Mouse (Mus musculus) CH12.LX (cell line): ENCODE measurements around the gene Eml3.

Experiments
- BHLHE40 ChIP-seq: IDR thresholded peaks from 2 replicates; pipeline ENCODE4 v1.6.1; 2011; ENCODE audit warnings: mild to moderate bottlenecking, low read depth, low read length, improper control_type of control experiment
- CHD2 ChIP-seq: IDR thresholded peaks from 2 replicates; pipeline ENCODE4 v1.6.1; 2011; ENCODE audit warnings: low read length, improper control_type of control experiment
- CTCF ChIP-seq, 2 experiments: IDR thresholded peaks in 1 of 2; conservative IDR thresholded peaks in 1 of 2; 2 replicates each; pipeline ENCODE4 v1.5.1; 2011 to 2012; ENCODE audit warnings: low read depth in 2 of 2, low read length in 2 of 2, improper control_type of control experiment in 1 of 2, inconsistent platforms in 1 of 2, mild to moderate bottlenecking in 1 of 2, moderate library complexity in 1 of 2
- EP300 ChIP-seq: IDR thresholded peaks from 2 replicates; pipeline ENCODE4 v1.6.1; 2011; ENCODE audit warnings: low read length, improper control_type of control experiment
- ETS1 ChIP-seq: conservative IDR thresholded peaks from 2 replicates; pipeline ENCODE4 v1.6.1; 2012; ENCODE audit warnings: low read depth, mild to moderate bottlenecking, inconsistent platforms, low read length, improper control_type of control experiment, moderate library complexity
- GABPA ChIP-seq: IDR thresholded peaks from 2 replicates; pipeline ENCODE4 v1.6.1; 2012; ENCODE audit warnings: low read depth, low read length, improper control_type of control experiment, inconsistent platforms; ENCODE audit not compliant: insufficient replicate concordance
- HCFC1 ChIP-seq: IDR thresholded peaks from 2 replicates; pipeline ENCODE4 v1.6.1; 2012; ENCODE audit warnings: low read depth, mild to moderate bottlenecking, inconsistent platforms, low read length, improper control_type of control experiment
- MAX ChIP-seq: IDR thresholded peaks from 2 replicates; pipeline ENCODE4 v1.6.1; 2011; ENCODE audit warnings: low read length, improper control_type of control experiment
- POLR2A ChIP-seq: IDR thresholded peaks from 2 replicates; pipeline ENCODE4 v1.6.1; 2011; ENCODE audit warnings: low read depth, mild to moderate bottlenecking, improper control_type of control experiment, low read length
- POLR2AphosphoS2 ChIP-seq: IDR thresholded peaks from 2 replicates; pipeline ENCODE4 v1.6.1; 2011; ENCODE audit warnings: low read depth, low read length, improper control_type of control experiment
- RCOR1 ChIP-seq: conservative IDR thresholded peaks from 2 replicates; pipeline ENCODE4 v1.6.1; 2012; ENCODE audit warnings: low read depth, mild to moderate bottlenecking, inconsistent platforms, low read length, improper control_type of control experiment
- ZKSCAN1 ChIP-seq: IDR thresholded peaks from 2 replicates; pipeline ENCODE4 v1.6.1; 2012; ENCODE audit warnings: low read depth, inconsistent platforms, low read length, improper control_type of control experiment, borderline replicate concordance

GRCm38 (mm10) chr19:8941515-8942217 is 12.3 kb downstream of the Eml3 start, which contains the start of gene Mta2:
- TF ChIP-seq POLR2AphosphoS2 (peak; percentile 86), ETS1 (peak; percentile 46), RCOR1 (no peak; the same call in 1 of the 2 replicates), EP300 (peak; percentile 60; the same call in 1 of the 2 replicates), BHLHE40 (peak; percentile 64), CHD2 (0 out of 2 replicates have a peak, but pooled peaks have one; percentile 16), ZKSCAN1 (no peak), POLR2A (peak; percentile 76), MAX (peak; percentile 70), CTCF (conservative IDR thresholded peaks at IDR 0.05 in 1 of 2, IDR thresholded peaks at IDR 0.05 in 1 of 2; ENCODE audit: low read depth in 2 of 2, low read length in 2 of 2) (0 out of 4 replicates have a peak, but pooled peaks of 1 of the 2 experiments have one; percentile 4), GABPA (no peak), HCFC1 (peak; percentile 69)
